Mouse (Mus musculus) cerebellum, adult 2 months (tissue): ENCODE measurements around the gene Lhfpl3.

Source experiments
- CTCF ChIP-seq: fragments of 200-500 bp; IDR thresholded peaks from 2 replicates; pipeline ENCODE4 v1.5.1; 2011; ENCODE audit warnings: low read depth, mild to moderate bottlenecking, control low read depth, low read length, moderate library complexity, borderline replicate concordance; ENCODE audit not compliant: insufficient read depth
- POLR2A ChIP-seq: fragments of 200-500 bp; IDR thresholded peaks from 2 replicates; pipeline ENCODE4 v1.6.1; 2011; ENCODE audit warnings: low read length, control low read depth, borderline replicate concordance; ENCODE audit not compliant: insufficient read depth

- TF ChIP-seq CTCF: no peak
- TF ChIP-seq POLR2A: no peak
Observed at GRCm38 (mm10) chr5:23273309-23273708, 527.5 kb downstream of the Lhfpl3 start.
